Mouse (Mus musculus) lung, adult 2 months (tissue): Measurements from ENCODE around the gene Slpi.

Experiments
- CTCF ChIP-seq: fragments of 200-500 bp; IDR thresholded peaks from 2 replicates; pipeline ENCODE4 v1.5.1; 2011; ENCODE audit warnings: mild to moderate bottlenecking, low read length, control low read depth; ENCODE audit not compliant: insufficient read depth
- POLR2A ChIP-seq: fragments of 200-500 bp; IDR thresholded peaks from 2 replicates; pipeline ENCODE4 v1.6.1; 2011; ENCODE audit warnings: low read depth, mild to moderate bottlenecking, control low read depth, low read length, borderline replicate concordance; ENCODE audit errors: extremely low read depth

- TF ChIP-seq CTCF (no peak), POLR2A (no peak)
Observed at GRCm38 (mm10) chr2:164422675-164423393, 33.9 kb upstream of the Slpi start.
